Mouse (Mus musculus): ENCODE results near the gene Gm3238.

DNA sequence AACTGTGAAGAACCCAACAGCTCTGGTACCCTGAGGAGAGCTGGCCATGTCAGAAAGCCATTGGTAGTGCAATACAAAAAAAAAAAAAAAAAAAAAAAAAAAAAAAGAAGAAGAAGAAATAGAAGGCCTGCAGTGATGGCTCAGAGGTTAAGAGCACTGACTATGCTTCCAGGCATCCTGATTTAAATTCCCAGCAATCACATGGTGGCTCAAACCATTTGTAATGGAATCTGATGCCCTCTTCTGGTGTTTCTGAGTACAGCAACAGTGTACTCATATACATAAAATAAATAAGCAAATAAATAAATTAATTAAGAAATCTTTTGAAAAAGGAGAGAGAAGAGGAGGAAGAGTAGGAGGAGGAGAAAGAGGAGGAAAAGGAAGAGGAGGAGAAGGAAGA is 17.7 kb downstream of the Gm3238 start:
- no peak for TF ChIP-seq CTCF (IDR thresholded peaks at IDR 0.05; ENCODE audit: extremely low read depth, insufficient read depth, insufficient read length, insufficient replicate concordance)
- no peak for TF ChIP-seq POLR2A (IDR thresholded peaks at IDR 0.05; ENCODE audit: low read depth, low read length)

Data from spleen, adult 2 months (tissue).